Mouse (Mus musculus): ENCODE measurements around the gene Hunk. TPM values are rescaled to one million over a fixed set of nuclear protein-coding genes. Genes with fewer than 3 reads are reported as not detected.

The Hunk gene
- polyA plus RNA-seq, 1 experiment from 2014 or later, result 4.7 TPM

- Histone ChIP-seq H3K27ac (ENCODE audit: low read depth, low read length) (no peak overlapping the region), H3K36me3 (ENCODE audit: control insufficient read depth, insufficient read depth, low read length) (no peaks in the 10 kb centered on the region), H3K9ac (ENCODE audit: low read depth, low read length) (no peak overlapping the region), H3K9me3 (ENCODE audit: control insufficient read depth, low read length) (no peaks in the 10 kb centered on the region), H3K27me3 (replicated peaks; ENCODE audit: control insufficient read depth, insufficient read depth, low read length) (no peaks in the 10 kb centered on the region), H3K4me1 (ENCODE audit: control insufficient read depth, insufficient read depth, low read depth, low read length) (no peaks in the 10 kb centered on the region), H3K4me3 (ENCODE audit: low read length) (no peak overlapping the region), H3K4me2 (ENCODE audit: low read length) (no peak overlapping the region)
- 80% methylated on average over 2 of the region's 2 CpGs for WGBS
- ATAC-seq, result no peak
Observed at GRCm38 (mm10) chr16:90541191-90541590, 155.4 kb downstream of the Hunk start.

GRCm38 (mm10) chr16:90542383-90542782 lies 156.6 kb downstream of the Hunk start:
- H3K4me3 ChIP-seq (ENCODE audit: low read length), result no peak overlapping the region
- no peak overlapping the region for H3K4me2 ChIP-seq (ENCODE audit: low read length)
- no peak overlapping the region for H3K27ac ChIP-seq (ENCODE audit: low read depth, low read length)
- no peaks in the 10 kb centered on the region for H3K36me3 ChIP-seq (ENCODE audit: control insufficient read depth, insufficient read depth, low read length)
- H3K4me1 ChIP-seq (ENCODE audit: control insufficient read depth, insufficient read depth, low read depth, low read length), result no peaks in the 10 kb centered on the region
- no peaks in the 10 kb centered on the region for H3K27me3 ChIP-seq (replicated peaks; ENCODE audit: control insufficient read depth, insufficient read depth, low read length)
- WGBS, result 64% methylated on average over 10 of the region's 10 CpGs
- H3K9ac ChIP-seq (ENCODE audit: low read depth, low read length), result no peak overlapping the region
- no peak for ATAC-seq
- no peaks in the 10 kb centered on the region for H3K9me3 ChIP-seq (ENCODE audit: control insufficient read depth, low read length)

- Histone ChIP-seq H3K9ac (ENCODE audit: low read depth, low read length) (no peak overlapping the region), H3K4me3 (ENCODE audit: low read length) (no peak overlapping the region), H3K36me3 (ENCODE audit: control insufficient read depth, insufficient read depth, low read length) (no peaks in the 10 kb centered on the region), H3K27me3 (replicated peaks; ENCODE audit: control insufficient read depth, insufficient read depth, low read length) (no peaks in the 10 kb centered on the region), H3K27ac (ENCODE audit: low read depth, low read length) (no peak overlapping the region), H3K4me1 (ENCODE audit: control insufficient read depth, insufficient read depth, low read depth, low read length) (no peaks in the 10 kb centered on the region), H3K9me3 (ENCODE audit: control insufficient read depth, low read length) (no peaks in the 10 kb centered on the region), H3K4me2 (ENCODE audit: low read length) (no peak overlapping the region)
- 85% methylated on average over 9 of the region's 9 CpGs for whole genome bisulfite sequencing
- ATAC-seq, result no peak
Observed at GRCm38 (mm10) chr16:90544175-90544574, 158.4 kb downstream of the Hunk start.

GRCm38 (mm10) chr16:90545509-90545908 lies 159.7 kb downstream of the Hunk start:
- no peak overlapping the region for H3K9ac ChIP-seq (ENCODE audit: low read depth, low read length)
- 54% methylated on average over 3 of the region's 3 CpGs for WGBS
- H3K27me3 ChIP-seq (replicated peaks; ENCODE audit: control insufficient read depth, insufficient read depth, low read length), result no peaks in the 10 kb centered on the region
- H3K4me3 ChIP-seq (ENCODE audit: low read length), result no peak overlapping the region
- no peak overlapping the region for H3K4me2 ChIP-seq (ENCODE audit: low read length)
- H3K36me3 ChIP-seq (ENCODE audit: control insufficient read depth, insufficient read depth, low read length), result no peaks in the 10 kb centered on the region
- H3K9me3 ChIP-seq (ENCODE audit: control insufficient read depth, low read length), result no peaks in the 10 kb centered on the region
- H3K4me1 ChIP-seq (ENCODE audit: control insufficient read depth, insufficient read depth, low read depth, low read length), result no peaks in the 10 kb centered on the region
- no peak for ATAC-seq
- no peak overlapping the region for H3K27ac ChIP-seq (ENCODE audit: low read depth, low read length)

GRCm38 (mm10) chr16:90546591-90546990 lies 160.8 kb downstream of the Hunk start:
- no peak overlapping the region for H3K4me2 ChIP-seq (ENCODE audit: low read length)
- H3K36me3 ChIP-seq (ENCODE audit: control insufficient read depth, insufficient read depth, low read length), result no peaks in the 10 kb centered on the region
- WGBS, result 70% methylated on average over 3 of the region's 3 CpGs

GRCm38 (mm10) chr16:90547996-90548395 lies 162.2 kb downstream of the Hunk start:
- ATAC-seq, result no peak
- 64% methylated on average over 9 of the region's 9 CpGs for WGBS

More at GRCm38 (mm10) chr16:90546591-90546990, 160.8 kb downstream of the Hunk start:
- Histone ChIP-seq H3K4me1 (ENCODE audit: control insufficient read depth, insufficient read depth, low read depth, low read length) (no peaks in the 10 kb centered on the region), H3K9ac (ENCODE audit: low read depth, low read length) (no peak overlapping the region), H3K27me3 (replicated peaks; ENCODE audit: control insufficient read depth, insufficient read depth, low read length) (no peaks in the 10 kb centered on the region), H3K27ac (ENCODE audit: low read depth, low read length) (no peak overlapping the region), H3K9me3 (ENCODE audit: control insufficient read depth, low read length) (no peaks in the 10 kb centered on the region), H3K4me3 (ENCODE audit: low read length) (no peak overlapping the region)
- ATAC-seq, result no peak

More at GRCm38 (mm10) chr16:90547996-90548395, 162.2 kb downstream of the Hunk start:
- H3K27me3 ChIP-seq (replicated peaks; ENCODE audit: control insufficient read depth, insufficient read depth, low read length), result no peaks in the 10 kb centered on the region
- H3K27ac ChIP-seq (ENCODE audit: low read depth, low read length), result no peak overlapping the region
- H3K4me1 ChIP-seq (ENCODE audit: control insufficient read depth, insufficient read depth, low read depth, low read length), result no peaks in the 10 kb centered on the region
- no peak overlapping the region for H3K9ac ChIP-seq (ENCODE audit: low read depth, low read length)
- no peak overlapping the region for H3K4me2 ChIP-seq (ENCODE audit: low read length)
- H3K36me3 ChIP-seq (ENCODE audit: control insufficient read depth, insufficient read depth, low read length), result no peaks in the 10 kb centered on the region
- no peaks in the 10 kb centered on the region for H3K9me3 ChIP-seq (ENCODE audit: control insufficient read depth, low read length)
- H3K4me3 ChIP-seq (ENCODE audit: low read length), result no peak overlapping the region

Other genes starting within 250 kb of the Hunk start
- gene Tiam1, start 242.2 kb upstream of the Hunk start, polyA plus RNA-seq (2015; fragmentation: Nextera tagmentation; extraction: Ambion mirVana), result 16.6 and 21.1 TPM in 2 replicates
- 942 and 968 TPM in 2 replicates for gene Sod1, start 165.3 kb upstream of the Hunk start, polyA plus RNA-seq (2015; fragmentation: Nextera tagmentation; extraction: Ambion mirVana)
- gene Scaf4, start 101.5 kb upstream of the Hunk start, polyA plus RNA-seq (2015; fragmentation: Nextera tagmentation; extraction: Ambion mirVana), result 17.1 and 23.2 TPM in 2 replicates

All from hindbrain, embryonic 16.5 days (tissue).